Comparison of ENCODE assay signal across 17 mouse cellular contexts in genomic region chr15:67977210-67977609, GRCm38 (mm10).
"Had no signal": no experiment of that assay in that cellular context is flagged by ENCODE, and none has a peak within 500 bp of the region (broad histone marks: within the 10 kb centered on the region; RNA-seq: fewer than 3 reads in every experiment).

No protein-coding gene starts in this region.

- ATAC-seq: lung, postnatal 0 days had no signal

- DNase-seq: kidney, adult 9 months; kidney, postnatal 36 days; left cerebral cortex, postnatal 4 days; lung, adult 2 months; lung, postnatal 36 days; midbrain, embryonic 14.5 days; right cerebral cortex, adult 18-20 months; right cerebral cortex, postnatal 25 days; thymus, postnatal 4 days had no signal

- H3K27ac ChIP-seq: kidney, postnatal 0 days; limb, embryonic 13.5 days; liver, embryonic 15.5 days; midbrain, embryonic 10.5 days; neural tube, embryonic 15.5 days had no signal

- H3K9ac ChIP-seq: limb, embryonic 13.5 days; liver, embryonic 15.5 days; neural tube, embryonic 15.5 days had no signal

- H3K9me3 ChIP-seq: limb, embryonic 13.5 days; liver, embryonic 15.5 days; midbrain, embryonic 10.5 days; neural tube, embryonic 15.5 days had no signal

- H3K27me3 ChIP-seq: limb, embryonic 13.5 days; liver, embryonic 15.5 days; neural tube, embryonic 15.5 days had no signal

- H3K4me1 ChIP-seq: limb, embryonic 13.5 days; liver, embryonic 15.5 days; midbrain, embryonic 10.5 days had no signal

- H3K4me2 ChIP-seq: limb, embryonic 13.5 days; liver, embryonic 11.5 days; liver, embryonic 15.5 days; neural tube, embryonic 15.5 days had no signal

- H3K36me3 ChIP-seq: limb, embryonic 13.5 days; liver, embryonic 15.5 days; midbrain, embryonic 10.5 days; neural tube, embryonic 15.5 days had no signal

- H3K4me3 ChIP-seq: limb, embryonic 13.5 days; liver, embryonic 15.5 days; midbrain, embryonic 10.5 days; myocyte; neural tube, embryonic 15.5 days had no signal
